Mouse (Mus musculus) heart, adult 2 months (tissue): ENCODE data around the gene Pknox1.

Experiments
- CTCF ChIP-seq: fragments of 200-600 bp; IDR thresholded peaks from 2 replicates; pipeline ENCODE4 v1.8.1; 2022; ENCODE audit warnings: antibody characterized with exemption, mild to moderate bottlenecking, moderate library complexity
- EP300 ChIP-seq: fragments of 200-500 bp; IDR thresholded peaks from 2 replicates; pipeline ENCODE4 v1.6.1; 2011; ENCODE audit warnings: low read depth, low read length, control low read depth; ENCODE audit not compliant: insufficient read depth
- POLR2A ChIP-seq: fragments of 200-500 bp; IDR thresholded peaks from 2 replicates; pipeline ENCODE4 v1.6.1; 2011; ENCODE audit warnings: mild to moderate bottlenecking, low read depth, low read length, control low read depth; ENCODE audit not compliant: insufficient read depth

GRCm38 (mm10) chr17:31540809-31541459, 23.6 kb upstream of the Pknox1 start:
- no peak for TF ChIP-seq POLR2A
- no peak for TF ChIP-seq CTCF
- no peak for TF ChIP-seq EP300
